Mouse (Mus musculus) midbrain, embryonic 13.5 days (tissue): ENCODE results near the gene Cftr. TPM values are rescaled to one million over a fixed set of nuclear protein-coding genes. Genes with fewer than 3 reads are reported as not detected.

Experiments
- ATAC-seq: fragments of 200-750 bp; cut with Nextera tagmentation; 2 replicates; pipeline ENCODE4 v1.8.0; 2017; ENCODE audit warnings: mild to moderate bottlenecking, moderate TSS enrichment, moderate library complexity
- H3K27ac ChIP-seq: fragments of 300-500 bp; sonication (generic); 2 replicates; pipeline ENCODE4 v1.5.1; 2015; ENCODE audit warnings: inconsistent platforms, mild to moderate bottlenecking, moderate library complexity
- H3K27me3 ChIP-seq: fragments of 300-500 bp; sonication (generic); 2 replicates; pipeline ENCODE4 v1.6.1; 2015; ENCODE audit warnings: mild to moderate bottlenecking, inconsistent platforms
- H3K36me3 ChIP-seq: fragments of 300-500 bp; sonication (generic); 2 replicates; pipeline ENCODE4 v1.6.1; 2015; ENCODE audit warnings: mild to moderate bottlenecking, inconsistent platforms
- H3K4me1 ChIP-seq: fragments of 300-500 bp; sonication (generic); replicated peaks from 2 replicates; pipeline ENCODE4 v1.6.1; 2015; ENCODE audit warnings: inconsistent platforms
- H3K4me2 ChIP-seq: fragments of 300-500 bp; sonication (generic); replicated peaks from 2 replicates; pipeline ENCODE4 v1.6.1; 2015; ENCODE audit warnings: moderate library complexity, mild to moderate bottlenecking, inconsistent platforms
- H3K4me3 ChIP-seq: fragments of 300-500 bp; sonication (generic); replicated peaks from 2 replicates; pipeline ENCODE4 v1.5.1; 2015; ENCODE audit warnings: mild to moderate bottlenecking, inconsistent platforms
- H3K9ac ChIP-seq: fragments of 300-500 bp; sonication (generic); replicated peaks from 2 replicates; pipeline ENCODE4 v1.6.1; 2015; ENCODE audit warnings: mild to moderate bottlenecking, inconsistent platforms
- H3K9me3 ChIP-seq: fragments of 300-500 bp; sonication (generic); 2 replicates; pipeline ENCODE4 v1.6.1; 2016; ENCODE audit warnings: mild to moderate bottlenecking, inconsistent platforms
- WGBS: fragments of 180-500 bp; shearing (Covaris S2); methylation state at CpG from one replicate; pipeline ENCODE4 v1.1.7; 2015; 5-methylcytosine and 5-hydroxymethylcytosine counted together
- polyA plus RNA-seq: library from polyadenylated mRNA; unstranded; fragments of >200 nt; fragmentation: Nextera tagmentation; extraction: Ambion mirVana; gene quantifications from 2 replicates; pipeline ENCODE4 v1.2.1, GENCODE M21; 2015

Gene Cftr
- polyA plus RNA-seq, 1 experiment from 2014 or later = 0.22 TPM

GRCm38 (mm10) chr6:18335393-18335792 is 164.9 kb downstream of the Cftr start:
- Histone ChIP-seq H3K4me1 (no peaks in the 10 kb centered on the region), H3K9ac (no peak overlapping the region), H3K27me3 (no peaks in the 10 kb centered on the region), H3K4me2 (no peak overlapping the region), H3K9me3 (no peaks in the 10 kb centered on the region), H3K27ac (no peak overlapping the region), H3K36me3 (no peaks in the 10 kb centered on the region), H3K4me3 (no peak overlapping the region)
- ATAC-seq = no peak
- 81% methylated on average over 3 of the region's 3 CpGs for WGBS

DNA sequence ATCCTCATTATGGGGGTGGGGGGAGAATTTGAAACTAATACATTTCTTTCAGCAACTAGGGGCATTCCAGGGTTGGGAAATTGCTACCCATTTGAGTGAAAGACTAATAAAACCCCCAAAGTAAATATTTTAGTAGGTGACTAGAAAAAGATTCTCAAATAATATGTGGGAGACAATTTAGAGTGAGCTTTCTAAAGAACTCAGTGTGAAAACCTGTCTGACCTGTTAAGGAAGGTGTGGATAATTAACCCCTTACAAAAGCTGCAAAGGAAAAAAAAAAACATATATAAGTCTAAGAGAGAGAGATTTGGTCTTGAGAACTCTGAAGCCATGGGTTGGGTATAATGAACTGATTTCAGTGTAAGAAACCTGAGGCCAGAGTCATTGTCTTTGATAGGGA is 167.8 kb downstream of the Cftr start:
- H3K9me3 ChIP-seq = no peaks in the 10 kb centered on the region
- no peaks in the 10 kb centered on the region for H3K4me1 ChIP-seq
- H3K27me3 ChIP-seq = no peaks in the 10 kb centered on the region
- H3K4me3 ChIP-seq = no peak overlapping the region
- no peaks in the 10 kb centered on the region for H3K36me3 ChIP-seq
- H3K9ac ChIP-seq = no peak overlapping the region
- H3K27ac ChIP-seq = no peak overlapping the region
- no peak overlapping the region for H3K4me2 ChIP-seq
- no peak for ATAC-seq

GRCm38 (mm10) chr6:18344272-18344671 is 173.8 kb downstream of the Cftr start:
- Histone ChIP-seq H3K4me3 (no peak overlapping the region), H3K27ac (no peak overlapping the region), H3K4me2 (no peak overlapping the region), H3K36me3 (no peaks in the 10 kb centered on the region), H3K27me3 (no peaks in the 10 kb centered on the region), H3K4me1 (no peaks in the 10 kb centered on the region), H3K9me3 (no peaks in the 10 kb centered on the region), H3K9ac (no peak overlapping the region)
- ATAC-seq = no peak
- WGBS = 90% methylated on average over 2 of the region's 2 CpGs

GRCm38 (mm10) chr6:18349153-18349858 is 178.8 kb downstream of the Cftr start:
- no peak overlapping the region for H3K4me2 ChIP-seq
- no peak overlapping the region for H3K27ac ChIP-seq
- ATAC-seq = no peak
- H3K4me1 ChIP-seq = no peaks in the 10 kb centered on the region
- no peaks in the 10 kb centered on the region for H3K27me3 ChIP-seq
- no peak overlapping the region for H3K4me3 ChIP-seq
- no peak overlapping the region for H3K9ac ChIP-seq
- H3K9me3 ChIP-seq = no peaks in the 10 kb centered on the region
- no peaks in the 10 kb centered on the region for H3K36me3 ChIP-seq
- 72% methylated on average over 3 of the region's 3 CpGs for WGBS

DNA sequence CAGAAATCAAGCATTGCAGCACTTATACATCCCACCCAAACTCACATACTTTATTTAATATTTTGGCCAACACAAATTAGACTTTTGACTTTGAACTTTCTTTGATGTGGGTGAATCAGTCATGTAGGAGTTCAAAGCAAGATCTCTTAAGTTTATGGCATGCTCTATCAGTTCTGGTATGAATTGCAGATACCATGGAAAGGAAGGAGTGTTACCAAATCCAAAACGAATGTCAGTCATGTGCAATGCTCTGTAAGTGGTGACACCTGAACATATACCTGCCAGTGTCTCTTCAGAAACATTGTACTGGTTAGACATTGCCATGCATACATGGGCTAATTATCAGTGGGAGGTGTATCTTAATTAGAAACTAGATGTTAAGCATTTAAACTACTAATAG is 189.7 kb downstream of the Cftr start:
- Histone ChIP-seq H3K9ac (no peak overlapping the region), H3K4me1 (no peaks in the 10 kb centered on the region), H3K9me3 (no peaks in the 10 kb centered on the region), H3K4me3 (no peak overlapping the region), H3K27me3 (no peaks in the 10 kb centered on the region), H3K27ac (no peak overlapping the region), H3K36me3 (no peaks in the 10 kb centered on the region), H3K4me2 (no peak overlapping the region)
- WGBS = 87% methylated on average over 1 of the region's 1 CpGs
- no peak for ATAC-seq

DNA sequence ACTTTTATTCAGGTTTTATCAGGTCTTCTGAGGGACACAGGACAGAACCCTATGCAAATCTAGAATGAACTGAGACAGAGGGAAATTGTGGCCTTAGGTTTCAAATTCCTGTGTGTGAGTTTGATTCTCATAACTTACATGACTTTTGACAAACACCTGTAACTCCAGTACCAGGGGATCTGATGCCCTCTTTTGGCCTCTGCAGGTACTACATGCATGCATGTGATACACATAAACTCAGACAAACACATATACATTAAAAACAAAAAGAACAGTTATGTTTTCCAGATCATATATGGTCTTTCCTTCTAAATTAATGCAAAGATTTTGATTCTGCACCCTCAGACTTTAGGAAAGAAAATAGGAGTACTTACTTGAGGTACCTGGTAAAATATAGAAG is 190.5 kb downstream of the Cftr start:
- Histone ChIP-seq H3K4me2 (no peak overlapping the region), H3K4me1 (no peaks in the 10 kb centered on the region), H3K4me3 (no peak overlapping the region), H3K27ac (no peak overlapping the region), H3K27me3 (no peaks in the 10 kb centered on the region), H3K9ac (no peak overlapping the region), H3K9me3 (no peaks in the 10 kb centered on the region), H3K36me3 (no peaks in the 10 kb centered on the region)
- no peak for ATAC-seq

- no peak overlapping the region for H3K4me2 ChIP-seq
- no peak for ATAC-seq
- peaks cover 2% of the 10 kb centered on the region for H3K36me3 ChIP-seq
- H3K4me1 ChIP-seq = no peaks in the 10 kb centered on the region
- no peak overlapping the region for H3K9ac ChIP-seq
- H3K4me3 ChIP-seq = no peak overlapping the region
- no peaks in the 10 kb centered on the region for H3K9me3 ChIP-seq
- no peaks in the 10 kb centered on the region for H3K27me3 ChIP-seq
- H3K27ac ChIP-seq = no peak overlapping the region
- WGBS = 82% methylated on average over 5 of the region's 5 CpGs
Observed at GRCm38 (mm10) chr6:18362232-18362631, 191.7 kb downstream of the Cftr start.

DNA sequence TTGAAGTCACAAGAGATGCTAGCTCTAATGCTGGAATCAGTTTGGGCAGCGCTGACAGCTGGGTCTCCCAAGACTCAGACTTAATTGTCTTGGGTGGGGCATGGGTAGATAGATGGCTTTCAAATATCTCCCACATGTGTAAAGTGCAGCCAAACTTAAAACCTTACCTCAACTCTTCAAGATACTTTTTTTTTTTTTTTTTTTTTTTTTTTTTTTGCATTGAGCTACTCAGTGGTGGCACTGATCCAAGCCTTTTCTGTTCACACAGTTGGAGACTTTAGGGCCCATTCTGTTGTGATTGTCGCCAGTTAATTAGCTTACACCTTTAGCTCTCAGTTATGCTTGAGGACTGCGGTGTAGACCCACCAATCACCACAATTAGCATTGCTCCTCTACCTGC is 198.6 kb downstream of the Cftr start:
- H3K27me3 ChIP-seq = no peaks in the 10 kb centered on the region
- 54% methylated on average over 3 of the region's 3 CpGs for WGBS

GRCm38 (mm10) chr6:18369723-18370122 is 199.2 kb downstream of the Cftr start:
- Histone ChIP-seq H3K9ac (no peak overlapping the region), H3K4me1 (no peaks in the 10 kb centered on the region), H3K27me3 (no peaks in the 10 kb centered on the region), H3K9me3 (no peaks in the 10 kb centered on the region), H3K27ac (no peak overlapping the region), H3K36me3 (peaks cover 12% of the 10 kb centered on the region), H3K4me2 (no peak overlapping the region), H3K4me3 (no peak overlapping the region)
- no peak for ATAC-seq
- WGBS = 90% methylated on average over 4 of the region's 4 CpGs

More for the DNA sequence above, 198.6 kb downstream of the Cftr start:
- Histone ChIP-seq H3K27ac (no peak overlapping the region), H3K9ac (no peak overlapping the region), H3K4me3 (no peak overlapping the region), H3K9me3 (no peaks in the 10 kb centered on the region), H3K4me2 (no peak overlapping the region), H3K4me1 (no peaks in the 10 kb centered on the region), H3K36me3 (peaks cover 8% of the 10 kb centered on the region)
- ATAC-seq = no peak

Other genes starting within 250 kb of the Cftr start
- gene Wnt2, start 140.1 kb upstream of the Cftr start, polyA plus RNA-seq = 0.13 TPM in 1 of 2 replicates, not detected in the other
- not detected in 2 replicates for gene Asz1, start 61.6 kb upstream of the Cftr start, polyA plus RNA-seq